Mouse (Mus musculus) c-Kit-positive CD71-positive TER-119-positive erythroid progenitor cells, embryonic 14.5 days (primary cell): ENCODE data around the gene Kcnk3.

Experiments used
- DNase-seq: peaks from one replicate; pipeline ENCODE4 v3.0.0-alpha.2; 2013; ENCODE audit warnings: low spot score

Kcnk3 gene

GRCm38 (mm10) chr5:30613242-30613641 lies 25.3 kb downstream of the Kcnk3 start:
- no peak for DNase-seq

GRCm38 (mm10) chr5:30614221-30614620 lies 26.3 kb downstream of the Kcnk3 start:
- DNase-seq = no peak

- DNase-seq = no peak
These were observed 27.4 kb downstream of the Kcnk3 start for GRCm38 (mm10) chr5:30615416-30615815.

- no peak for DNase-seq
These were observed 27.8 kb downstream of the Kcnk3 start for GRCm38 (mm10) chr5:30615819-30616218.

- no peak for DNase-seq
These were observed 28.7 kb downstream of the Kcnk3 start for GRCm38 (mm10) chr5:30616644-30617043.

- no peak for DNase-seq
These were observed 29.4 kb downstream of the Kcnk3 start for GRCm38 (mm10) chr5:30617357-30617756.

GRCm38 (mm10) chr5:30617851-30618250 lies 29.9 kb downstream of the Kcnk3 start:
- no peak for DNase-seq

GRCm38 (mm10) chr5:30618376-30619003 lies 30.5 kb downstream of the Kcnk3 start:
- no peak for DNase-seq

GRCm38 (mm10) chr5:30619211-30619610 lies 31.2 kb downstream of the Kcnk3 start:
- DNase-seq = no peak

- DNase-seq = no peak
These were observed 32.6 kb downstream of the Kcnk3 start for GRCm38 (mm10) chr5:30620567-30620966.

GRCm38 (mm10) chr5:30621211-30621790 lies 33.3 kb downstream of the Kcnk3 start:
- DNase-seq = no peak

- no peak for DNase-seq
These were observed 33.8 kb downstream of the Kcnk3 start for GRCm38 (mm10) chr5:30621844-30622176.

- no peak for DNase-seq
These were observed 34.3 kb downstream of the Kcnk3 start for GRCm38 (mm10) chr5:30622177-30622840.

GRCm38 (mm10) chr5:30622841-30623185 lies 34.8 kb downstream of the Kcnk3 start:
- no peak for DNase-seq

GRCm38 (mm10) chr5:30623380-30623779 lies 35.4 kb downstream of the Kcnk3 start:
- DNase-seq = no peak

GRCm38 (mm10) chr5:30624311-30624710 lies 36.3 kb downstream of the Kcnk3 start:
- no peak for DNase-seq

- no peak for DNase-seq
These were observed 36.9 kb downstream of the Kcnk3 start for GRCm38 (mm10) chr5:30624908-30625307.

GRCm38 (mm10) chr5:30625379-30625778 lies 37.4 kb downstream of the Kcnk3 start:
- DNase-seq = no peak

GRCm38 (mm10) chr5:30626331-30627105 lies 38.5 kb downstream of the Kcnk3 start:
- DNase-seq = no peak

- no peak for DNase-seq
These were observed 40.5 kb downstream of the Kcnk3 start for GRCm38 (mm10) chr5:30628511-30628910.

GRCm38 (mm10) chr5:30630401-30630800 lies 42.4 kb downstream of the Kcnk3 start:
- no peak for DNase-seq

GRCm38 (mm10) chr5:30632134-30632533 lies 44.2 kb downstream of the Kcnk3 start:
- no peak for DNase-seq

- DNase-seq = no peak
These were observed 49.0 kb downstream of the Kcnk3 start for GRCm38 (mm10) chr5:30636994-30637393.
